Mouse (Mus musculus) liver, embryonic 16.5 days (tissue): Measurements from ENCODE around the gene Tpt1. TPM values are rescaled to one million over a fixed set of nuclear protein-coding genes. Genes with fewer than 3 reads are reported as not detected.
"Not testable (repeated sequence)": the region's sequence is repeated elsewhere in the genome, so short reads cannot be mapped to it uniquely, and the experiment has no call there.

ENCODE experiments used
- ATAC-seq: fragments of 200-750 bp; cut with Nextera tagmentation; 2 replicates; pipeline ENCODE4 v1.8.0; 2017; ENCODE audit warnings: low read depth, mild to moderate bottlenecking, moderate number of reproducible peaks, moderate library complexity
- H3K27ac ChIP-seq: fragments of 300-500 bp; sonication (generic); 2 replicates; pipeline ENCODE4 v1.5.1; 2014; ENCODE audit warnings: mild to moderate bottlenecking, low read length
- H3K27me3 ChIP-seq: fragments of 300-500 bp; sonication (generic); 2 replicates; pipeline ENCODE4 v1.6.1; 2014; ENCODE audit warnings: low read depth, low read length, mixed read lengths; ENCODE audit not compliant: control insufficient read depth, insufficient read depth
- H3K36me3 ChIP-seq: fragments of 300-500 bp; sonication (generic); 2 replicates; pipeline ENCODE4 v1.6.1; 2014; ENCODE audit warnings: mild to moderate bottlenecking; ENCODE audit not compliant: control insufficient read depth, insufficient read depth
- H3K4me1 ChIP-seq: fragments of 300-500 bp; sonication (generic); 2 replicates; pipeline ENCODE4 v1.6.1; 2014; ENCODE audit warnings: low read depth, low read length, mixed read lengths; ENCODE audit not compliant: control insufficient read depth
- H3K4me2 ChIP-seq: fragments of 300-500 bp; sonication (generic); 2 replicates; pipeline ENCODE4 v1.6.1; 2014; ENCODE audit warnings: low read depth, low read length, mixed read lengths
- H3K4me3 ChIP-seq: fragments of 300-500 bp; sonication (generic); 2 replicates; pipeline ENCODE4 v1.5.1; 2014; ENCODE audit warnings: low read depth, mild to moderate bottlenecking, low read length
- H3K9ac ChIP-seq: fragments of 300-500 bp; sonication (generic); 2 replicates; pipeline ENCODE4 v1.6.1; 2014; ENCODE audit warnings: low read depth, low read length
- H3K9me3 ChIP-seq: fragments of 300-500 bp; sonication (generic); replicated peaks from 2 replicates; pipeline ENCODE4 v1.6.1; 2016; ENCODE audit warnings: low read length; ENCODE audit not compliant: control insufficient read depth
- WGBS: fragments of 180-500 bp; shearing (Covaris S2); extraction: QIAGEN DNeasy Blood & Tissue Kit; methylation state at CpG from one replicate; pipeline ENCODE4 v1.1.7; 2014; ENCODE audit not compliant: insufficient replicate concordance; 5-methylcytosine and 5-hydroxymethylcytosine counted together
- polyA plus RNA-seq: library from polyadenylated mRNA; unstranded; fragments of >200 nt; fragmentation: Nextera tagmentation; extraction: Ambion mirVana; gene quantifications from 2 replicates; pipeline ENCODE4 v1.2.1, GENCODE M21; 2015

Gene Tpt1
- polyA plus RNA-seq, 1 experiment from 2014 or later = 462 TPM

DNA sequence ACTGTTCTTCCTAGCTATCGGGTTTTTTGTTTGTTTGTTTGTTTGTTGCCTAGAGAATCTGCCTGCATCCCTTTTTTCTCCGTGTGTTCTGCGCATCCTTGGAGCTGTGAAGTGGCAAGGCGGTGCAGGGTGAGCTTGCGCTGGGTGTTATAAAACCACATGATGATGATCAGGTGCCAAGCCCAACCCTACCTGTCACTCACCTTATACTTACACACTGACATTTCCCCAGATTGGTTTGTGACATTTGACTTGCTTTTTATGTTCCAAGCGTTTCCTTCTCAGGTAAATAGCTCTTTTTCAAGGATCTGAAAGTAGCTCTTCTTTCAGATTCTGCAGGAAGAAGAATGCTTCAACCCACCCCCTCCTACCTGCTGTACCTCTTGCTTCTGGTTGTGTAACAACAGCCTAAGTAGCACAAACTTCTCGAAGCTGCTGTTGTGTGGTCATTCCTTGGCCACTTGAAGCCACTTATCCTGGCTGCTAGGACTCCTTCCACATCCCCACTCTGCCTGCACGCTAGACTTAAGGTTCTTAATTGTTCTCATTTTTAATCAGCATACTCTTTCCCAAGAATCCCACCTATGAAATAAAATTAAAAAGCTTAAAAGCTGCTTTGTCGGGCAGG, 21.9 kb downstream of the Tpt1 start:
- Histone ChIP-seq H3K4me3 (no peak overlapping the region), H3K27ac (no peak overlapping the region), H3K9ac (no peak overlapping the region), H3K27me3 (no peaks in the 10 kb centered on the region), H3K4me2 (no peak overlapping the region), H3K9me3 (no peaks in the 10 kb centered on the region), H3K4me1 (no peaks in the 10 kb centered on the region), H3K36me3 (no peaks in the 10 kb centered on the region)
- WGBS = 66% methylated on average over 9 of the region's 9 CpGs
- ATAC-seq = no peak

DNA sequence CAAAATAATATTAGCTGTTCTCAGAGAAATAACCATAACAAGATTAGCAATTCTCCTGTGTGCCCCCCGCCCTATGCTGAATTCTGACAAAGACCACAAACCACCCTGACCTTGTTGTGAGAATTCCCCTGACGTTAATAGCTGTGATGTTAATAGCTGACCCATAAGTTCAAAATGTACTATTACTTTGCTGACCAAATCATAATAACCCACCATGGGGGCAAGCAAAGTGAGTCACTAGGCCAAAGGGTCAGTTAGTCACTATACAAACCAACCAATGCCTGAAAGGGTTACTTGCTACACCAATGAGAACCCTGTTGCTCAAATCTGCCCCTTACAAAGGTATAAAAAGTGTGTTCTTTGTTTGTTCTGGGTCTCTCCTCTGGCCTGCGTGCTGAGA, 23.1 kb downstream of the Tpt1 start:
- H3K27me3 ChIP-seq, H3K4me3 ChIP-seq, H3K4me1 ChIP-seq, ATAC-seq, H3K9me3 ChIP-seq, H3K27ac ChIP-seq, H3K4me2 ChIP-seq, H3K9ac ChIP-seq, H3K36me3 ChIP-seq: not testable (repeated sequence)
- WGBS = 46% methylated on average over 3 of the region's 3 CpGs

DNA sequence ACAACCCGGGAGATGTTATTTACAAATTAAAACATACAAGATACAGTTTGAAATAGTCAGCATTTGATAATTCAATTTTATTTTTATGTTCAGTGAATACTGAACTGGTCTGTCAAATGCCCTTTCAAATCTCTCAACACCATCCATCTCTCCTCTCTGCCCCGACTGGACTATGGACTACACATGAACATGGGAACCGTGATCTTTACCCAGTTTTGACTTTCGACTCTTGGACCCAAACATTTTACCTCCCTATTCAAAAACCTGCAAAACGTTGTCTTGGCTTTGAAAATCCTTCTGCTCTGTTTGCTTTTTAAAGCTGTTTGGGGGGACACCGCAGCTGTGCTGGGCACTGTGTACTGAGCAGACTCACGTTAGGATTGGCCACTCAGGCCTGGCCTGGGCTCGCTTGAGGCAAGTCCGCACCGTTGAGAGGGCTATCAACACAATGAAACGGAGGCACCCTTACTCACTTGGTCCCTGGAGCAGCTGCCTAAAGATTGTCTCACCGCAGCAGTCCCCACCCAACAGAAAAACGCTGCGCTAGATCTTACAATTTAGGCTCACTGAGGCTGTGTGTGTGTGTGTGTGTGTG, 25.0 kb downstream of the Tpt1 start:
- Histone ChIP-seq H3K9me3 (no peaks in the 10 kb centered on the region), H3K27ac (peak overlapping the region; percentile 60), H3K4me2 (no peak overlapping the region), H3K9ac (no peak overlapping the region), H3K36me3 (no peaks in the 10 kb centered on the region), H3K4me3 (no peak overlapping the region), H3K4me1 (no peaks in the 10 kb centered on the region), H3K27me3 (no peaks in the 10 kb centered on the region)
- ATAC-seq = peak; percentile 77
- WGBS = 65% methylated on average over 14 of the region's 14 CpGs

DNA sequence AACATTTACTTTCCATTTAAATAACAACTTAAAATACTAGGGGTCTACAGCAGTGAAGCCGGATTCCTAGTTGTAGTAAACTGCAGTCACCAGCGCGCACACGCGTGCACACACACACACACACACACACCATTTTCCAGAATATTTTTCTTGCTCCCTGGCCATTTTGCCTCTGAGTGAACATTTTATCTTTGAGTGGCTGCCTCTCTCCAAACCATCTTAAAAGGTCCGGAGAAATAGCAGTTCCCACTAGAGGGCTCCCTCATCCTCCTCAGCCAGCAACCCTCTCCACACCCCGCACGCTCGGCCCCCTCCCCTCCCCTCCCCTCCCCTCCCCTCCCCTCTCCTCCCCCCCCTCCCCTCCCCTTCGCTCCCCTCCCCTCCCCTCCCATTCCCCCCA, 25.7 kb downstream of the Tpt1 start:
- H3K9me3 ChIP-seq = no peaks in the 10 kb centered on the region
- H3K4me2 ChIP-seq = 0 out of 2 replicates have a peak overlapping the region, but pooled peaks have one; percentile 12
- no peak overlapping the region for H3K27ac ChIP-seq
- no peak overlapping the region for H3K4me3 ChIP-seq
- H3K27me3 ChIP-seq = no peaks in the 10 kb centered on the region
- H3K9ac ChIP-seq = no peak overlapping the region
- WGBS = 24% methylated on average over 9 of the region's 10 CpGs
- H3K4me1 ChIP-seq = no peaks in the 10 kb centered on the region
- no peak for ATAC-seq
- no peaks in the 10 kb centered on the region for H3K36me3 ChIP-seq

DNA sequence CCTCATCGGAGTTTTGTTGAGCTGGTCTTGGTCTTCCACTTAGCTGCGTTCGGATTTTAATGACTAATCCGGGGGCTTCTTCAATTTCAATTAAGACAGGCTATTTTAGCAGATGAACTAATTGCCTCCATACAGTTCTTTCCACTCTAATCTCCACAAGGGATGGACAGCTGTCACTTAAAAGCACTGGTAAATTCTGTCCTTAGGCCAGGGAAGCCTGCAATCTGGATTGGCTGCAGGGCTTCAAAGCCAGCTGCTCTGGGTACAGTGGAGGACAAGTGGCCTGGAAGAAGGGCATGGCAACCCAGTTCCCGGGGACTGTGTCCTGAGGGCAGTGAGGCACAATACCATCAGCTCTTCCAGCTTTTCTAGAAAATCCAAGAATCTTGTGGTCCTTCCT, 26.2 kb downstream of the Tpt1 start:
- no peak for ATAC-seq
- no peak overlapping the region for H3K4me2 ChIP-seq
- no peak overlapping the region for H3K27ac ChIP-seq
- no peak overlapping the region for H3K9ac ChIP-seq
- no peak overlapping the region for H3K4me3 ChIP-seq
- no peaks in the 10 kb centered on the region for H3K4me1 ChIP-seq
- 15% methylated on average over 4 of the region's 5 CpGs for WGBS
- H3K36me3 ChIP-seq = no peaks in the 10 kb centered on the region
- H3K27me3 ChIP-seq = no peaks in the 10 kb centered on the region
- H3K9me3 ChIP-seq = no peaks in the 10 kb centered on the region

DNA sequence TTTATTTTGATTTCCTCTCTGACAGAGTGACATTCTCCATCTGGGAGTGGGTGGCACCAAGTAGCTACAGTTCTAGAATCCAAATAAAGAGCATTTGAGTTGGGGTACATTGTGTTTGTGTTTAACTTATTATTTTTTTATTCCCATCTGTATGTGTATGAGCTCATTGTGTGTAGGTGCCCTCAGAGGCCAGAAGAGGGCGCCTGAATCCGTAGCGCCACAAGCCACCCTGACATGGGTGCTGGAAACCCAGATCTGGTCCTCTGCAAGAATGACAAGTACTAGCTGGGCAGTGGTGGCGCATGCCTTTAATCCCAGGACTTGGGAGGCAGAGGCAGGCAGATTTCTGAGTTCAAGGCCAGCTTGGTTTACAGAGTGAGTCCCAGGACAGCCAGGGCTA, 26.9 kb downstream of the Tpt1 start:
- no peak for ATAC-seq
- H3K4me3 ChIP-seq = no peak overlapping the region

DNA sequence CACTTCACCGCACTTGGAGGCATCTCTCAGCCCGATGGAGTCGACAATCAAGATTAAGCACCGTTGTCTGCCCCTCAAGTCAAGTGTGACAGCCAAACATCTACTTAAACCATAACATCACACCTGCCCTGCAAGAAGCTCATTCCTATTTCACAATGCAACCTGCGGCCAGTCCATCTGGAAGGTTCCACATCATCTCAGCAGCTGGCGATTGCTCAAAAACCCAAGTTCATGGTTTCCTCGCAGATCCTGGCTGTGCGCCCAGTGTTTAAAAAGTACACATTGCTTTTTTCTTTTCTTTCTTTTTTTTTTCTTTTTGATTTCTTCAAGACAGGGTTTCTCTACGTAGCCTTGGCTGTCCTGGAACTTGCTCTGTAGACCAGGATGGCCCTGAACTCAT, 28.7 kb downstream of the Tpt1 start:
- H3K4me3 ChIP-seq = no peak overlapping the region
- no peaks in the 10 kb centered on the region for H3K36me3 ChIP-seq
- no peak overlapping the region for H3K27ac ChIP-seq
- no peaks in the 10 kb centered on the region for H3K4me1 ChIP-seq
- H3K9me3 ChIP-seq = no peaks in the 10 kb centered on the region
- WGBS = 71% methylated on average over 9 of the region's 9 CpGs
- no peak for ATAC-seq
- no peak overlapping the region for H3K9ac ChIP-seq
- no peak overlapping the region for H3K4me2 ChIP-seq
- H3K27me3 ChIP-seq = no peaks in the 10 kb centered on the region

More for the DNA sequence above, 26.9 kb downstream of the Tpt1 start:
- no peak overlapping the region for H3K9ac ChIP-seq
- H3K27me3 ChIP-seq = no peaks in the 10 kb centered on the region
- no peak overlapping the region for H3K4me2 ChIP-seq
- no peaks in the 10 kb centered on the region for H3K9me3 ChIP-seq
- no peaks in the 10 kb centered on the region for H3K4me1 ChIP-seq
- H3K27ac ChIP-seq = no peak overlapping the region
- 80% methylated on average over 4 of the region's 4 CpGs for WGBS
- H3K36me3 ChIP-seq = no peaks in the 10 kb centered on the region

DNA sequence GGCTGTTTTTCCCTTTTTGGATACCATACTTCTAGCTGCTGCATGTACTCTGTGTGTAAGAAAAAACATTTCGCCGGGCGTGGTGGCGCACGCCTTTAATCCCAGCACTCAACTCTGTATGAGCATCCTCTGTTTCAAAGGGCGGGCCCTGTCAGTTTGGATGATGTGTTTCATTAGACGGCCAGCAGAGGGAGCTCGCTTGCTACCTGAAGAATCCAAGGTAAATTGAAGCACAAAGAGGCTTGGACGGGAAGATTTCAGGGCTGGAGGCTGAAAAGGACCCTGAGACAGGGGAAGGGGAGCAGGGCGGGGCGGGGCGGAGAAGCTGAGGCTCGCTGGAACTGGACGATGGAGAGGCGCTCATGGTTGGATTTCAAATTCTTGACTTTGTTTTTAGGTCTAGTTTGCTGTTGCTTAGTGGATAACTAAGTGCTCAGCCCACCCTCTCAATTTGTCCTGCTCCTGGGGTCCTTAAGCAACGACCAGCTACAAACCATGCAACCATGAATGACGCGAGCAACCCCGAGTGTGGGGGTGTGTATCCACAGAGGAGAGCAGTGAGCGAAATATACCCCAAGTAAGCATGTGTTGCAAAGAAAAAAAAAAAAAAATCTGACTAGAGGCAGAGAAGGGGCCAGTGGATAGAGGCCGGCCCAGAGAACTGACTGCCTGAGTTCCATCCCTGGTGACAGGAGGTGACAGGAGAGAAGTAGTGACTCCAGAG, 31.6 kb downstream of the Tpt1 start:
- H3K9ac ChIP-seq = no peak overlapping the region
- no peak for ATAC-seq
- no peak overlapping the region for H3K27ac ChIP-seq
- H3K4me2 ChIP-seq = no peak overlapping the region
- H3K27me3 ChIP-seq = no peaks in the 10 kb centered on the region
- H3K9me3 ChIP-seq = no peaks in the 10 kb centered on the region
- H3K4me3 ChIP-seq = no peak overlapping the region
- no peaks in the 10 kb centered on the region for H3K4me1 ChIP-seq
- no peaks in the 10 kb centered on the region for H3K36me3 ChIP-seq
- WGBS = 14% methylated on average over 21 of the region's 21 CpGs

DNA sequence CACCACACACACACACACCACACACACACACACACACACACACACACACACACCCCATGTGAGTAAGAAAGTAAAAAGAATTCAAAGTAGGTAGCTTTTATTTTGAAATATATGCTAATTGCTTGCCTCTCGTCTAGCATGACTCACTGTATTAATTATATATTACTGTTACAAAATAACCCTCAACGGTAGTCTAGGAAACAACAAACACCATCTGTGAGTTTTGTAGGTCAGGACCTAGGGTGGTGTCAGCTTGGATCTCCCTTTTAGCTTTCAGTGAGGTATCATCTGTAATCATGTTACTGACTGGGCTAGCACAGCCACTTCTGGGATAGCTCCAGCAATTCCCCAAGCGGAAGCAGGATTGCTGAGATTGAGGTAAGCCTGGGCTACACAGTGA, 32.4 kb downstream of the Tpt1 start:
- 71% methylated on average over 3 of the region's 3 CpGs for WGBS
- Histone ChIP-seq H3K27ac (no peak overlapping the region), H3K27me3 (no peaks in the 10 kb centered on the region), H3K4me2 (no peak overlapping the region), H3K9ac (no peak overlapping the region), H3K4me1 (no peaks in the 10 kb centered on the region), H3K4me3 (no peak overlapping the region), H3K36me3 (no peaks in the 10 kb centered on the region), H3K9me3 (no peaks in the 10 kb centered on the region)
- ATAC-seq = no peak
